In the genomic region with DNA sequence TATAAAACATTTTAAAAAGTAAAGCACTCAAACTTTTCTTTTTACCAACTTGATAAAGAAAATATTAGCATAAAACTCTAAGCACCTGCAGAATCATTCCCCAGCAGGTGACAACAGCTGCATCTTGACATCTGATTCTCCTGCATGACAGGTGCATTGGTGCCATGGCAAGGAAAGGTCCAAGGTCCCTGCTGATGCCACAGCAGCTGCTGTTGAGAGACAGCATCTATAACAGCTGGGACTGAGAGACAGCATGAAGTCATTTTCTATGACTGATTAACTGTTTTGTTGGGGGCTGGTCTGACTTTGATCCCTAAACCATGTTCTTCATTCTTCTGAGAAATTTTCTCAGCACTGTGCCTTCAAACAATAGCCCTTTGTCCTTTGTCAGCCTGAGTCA, we compare ENCODE assay signal across 24 mouse cellular contexts.
DNase-seq lines count a peak whose midpoint lies in the region; ATAC-seq lines count a peak whose summit lies in the region.
"Had no signal": no experiment of that assay in that cellular context is flagged by ENCODE, and none has a peak within 500 bp of the region (broad histone marks: within the 10 kb centered on the region; RNA-seq: fewer than 3 reads in every experiment).

No protein-coding gene starts in this region.

- H3K27me3 ChIP-seq in kidney, embryonic 14.5 days (ENCODE audit: control insufficient read depth, insufficient read depth, low read length), result no peaks in the 10 kb centered on the region
- H3K27me3 ChIP-seq in midbrain, embryonic 12.5 days, result no peaks in the 10 kb centered on the region
- no peaks in the 10 kb centered on the region for H3K27me3 ChIP-seq in midbrain, embryonic 13.5 days
- H3K27me3 ChIP-seq: embryonic facial prominence, embryonic 15.5 days; heart, embryonic 12.5 days; hindbrain, embryonic 12.5 days; midbrain, embryonic 15.5 days had no signal

- DNase-seq in embryo, embryonic 10 days (ENCODE audit: low spot score), result peak; percentile 10
- no peak for DNase-seq in embryo, embryonic 9.5 days (ENCODE audit: extremely low spot score)
- no peak for DNase-seq in kidney, adult 18-20 months
- no peak for DNase-seq in left cerebral cortex, postnatal 4 days
- DNase-seq in testis, postnatal 14 days (ENCODE audit: low spot score), result no peak
- DNase-seq: adrenal gland, postnatal 10 days; cerebellum, adult 2 months; cerebellum, postnatal 36 days; gastrocnemius, postnatal 25 days; heart, adult 18-20 months; heart, postnatal 10 days; kidney, adult 8-10 months; kidney, postnatal 4 days; right cerebral cortex, postnatal 14 days had no signal

- no peak overlapping the region for H3K9ac ChIP-seq in kidney, embryonic 14.5 days (ENCODE audit: low read depth, low read length)
- no peak overlapping the region for H3K9ac ChIP-seq in midbrain, embryonic 12.5 days (replicated peaks)
- no peak overlapping the region for H3K9ac ChIP-seq in midbrain, embryonic 13.5 days (replicated peaks)
- H3K9ac ChIP-seq: embryonic facial prominence, embryonic 15.5 days; heart, embryonic 12.5 days; hindbrain, embryonic 12.5 days; midbrain, embryonic 15.5 days had no signal

- no peaks in the 10 kb centered on the region for H3K4me1 ChIP-seq in kidney, embryonic 14.5 days (ENCODE audit: control insufficient read depth, insufficient read depth, low read length)
- 0 out of 2 replicates have a peak, but pooled peaks cover 4% of the 10 kb centered on the region for H3K4me1 ChIP-seq in midbrain, embryonic 12.5 days
- H3K4me1 ChIP-seq in midbrain, embryonic 13.5 days (replicated peaks), result 0 out of 2 replicates have a peak, but pooled peaks cover 3% of the 10 kb centered on the region
- H3K4me1 ChIP-seq: embryonic facial prominence, embryonic 15.5 days; heart, embryonic 12.5 days; midbrain, embryonic 15.5 days had no signal

- intact Hi-C loops in left cerebral cortex, postnatal 4 days (cut with DNase I), result no loop called here

- H3K4me2 ChIP-seq in kidney, embryonic 14.5 days (replicated peaks; ENCODE audit: low read depth, low read length), result no peak overlapping the region
- no peak overlapping the region for H3K4me2 ChIP-seq in midbrain, embryonic 12.5 days (replicated peaks)
- H3K4me2 ChIP-seq in midbrain, embryonic 13.5 days (replicated peaks), result no peak overlapping the region
- H3K4me2 ChIP-seq: embryonic facial prominence, embryonic 15.5 days; heart, embryonic 12.5 days; hindbrain, embryonic 12.5 days; midbrain, embryonic 15.5 days had no signal

- no peaks in the 10 kb centered on the region for H3K36me3 ChIP-seq in kidney, embryonic 14.5 days (ENCODE audit: control insufficient read depth, insufficient read depth, low read length)
- no peaks in the 10 kb centered on the region for H3K36me3 ChIP-seq in midbrain, embryonic 12.5 days
- H3K36me3 ChIP-seq in midbrain, embryonic 13.5 days, result no peaks in the 10 kb centered on the region
- H3K36me3 ChIP-seq: embryonic facial prominence, embryonic 15.5 days; heart, embryonic 12.5 days; hindbrain, embryonic 12.5 days; midbrain, embryonic 15.5 days had no signal

- H3K27ac ChIP-seq in kidney, embryonic 14.5 days (ENCODE audit: low read depth, low read length), result no peak overlapping the region
- H3K27ac ChIP-seq in midbrain, embryonic 12.5 days (replicated peaks), result no peak overlapping the region
- no peak overlapping the region for H3K27ac ChIP-seq in midbrain, embryonic 13.5 days
- H3K27ac ChIP-seq: embryonic facial prominence, embryonic 15.5 days; hindbrain, embryonic 12.5 days; macrophage; midbrain, embryonic 15.5 days; stomach, postnatal 0 days had no signal

- ATAC-seq in kidney, embryonic 14.5 days (ENCODE audit: low FRiP score, low TSS enrichment), result peak; percentile 52; the same call in 1 of the 2 replicates
- ATAC-seq in midbrain, embryonic 12.5 days (ENCODE audit: low FRiP score, low read depth), result peak; percentile 44; the same call in 1 of the 2 replicates
- no peak for ATAC-seq in midbrain, embryonic 13.5 days
- ATAC-seq: inflammation-experienced regulatory T-cells, adult 6 months; midbrain, embryonic 15.5 days had no signal

- no peaks in the 10 kb centered on the region for H3K9me3 ChIP-seq in kidney, embryonic 14.5 days (ENCODE audit: control insufficient read depth, low read length)
- H3K9me3 ChIP-seq in midbrain, embryonic 12.5 days, result no peaks in the 10 kb centered on the region
- H3K9me3 ChIP-seq in midbrain, embryonic 13.5 days, result no peaks in the 10 kb centered on the region
- H3K9me3 ChIP-seq: embryonic facial prominence, embryonic 15.5 days; heart, embryonic 12.5 days; hindbrain, embryonic 12.5 days; midbrain, embryonic 15.5 days had no signal

- H3K4me3 ChIP-seq in kidney, embryonic 14.5 days (ENCODE audit: low read length), result no peak overlapping the region
- H3K4me3 ChIP-seq in midbrain, embryonic 12.5 days, result no peak overlapping the region
- no peak overlapping the region for H3K4me3 ChIP-seq in midbrain, embryonic 13.5 days (replicated peaks)
- H3K4me3 ChIP-seq: embryonic facial prominence, embryonic 15.5 days; heart, embryonic 12.5 days; hindbrain, embryonic 12.5 days; midbrain, embryonic 15.5 days had no signal
